Mouse (Mus musculus): Measurements from ENCODE around the gene P2ry2.

DNA sequence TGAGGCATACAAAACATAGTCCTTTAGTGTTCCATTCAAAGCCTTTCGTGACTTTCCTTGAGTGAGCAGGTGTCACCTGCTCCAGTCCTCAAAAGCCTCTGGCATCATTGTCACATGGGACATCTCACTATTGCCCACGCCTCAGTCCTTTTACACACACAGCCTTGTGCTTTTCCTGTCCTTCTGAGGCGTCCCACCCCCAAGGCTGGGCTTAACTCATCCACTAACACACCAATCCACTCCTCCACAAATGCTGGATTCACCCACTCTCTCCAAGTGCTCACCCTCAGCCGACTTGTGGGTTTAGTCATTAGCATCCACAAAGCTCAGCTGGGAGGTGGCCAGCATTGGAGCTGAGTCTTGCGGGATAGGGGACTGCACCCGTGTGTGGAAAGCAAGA is 4.8 kb upstream of the P2ry2 start:
- no peak for TF ChIP-seq CTCF (IDR thresholded peaks at IDR 0.05; ENCODE audit: insufficient read depth, low read depth, low read length)
- TF ChIP-seq POLR2A (IDR thresholded peaks at IDR 0.05; ENCODE audit: insufficient read depth, low read depth, low read length): no peak

All from olfactory bulb, adult 2 months (tissue).